Mouse (Mus musculus): ENCODE results near the gene Shb. TPM values are rescaled to one million over a fixed set of nuclear protein-coding genes. Genes with fewer than 3 reads are reported as not detected.

The Shb gene
- polyA plus RNA-seq, 1 experiment from 2014 or later: 10.3 TPM

DNA sequence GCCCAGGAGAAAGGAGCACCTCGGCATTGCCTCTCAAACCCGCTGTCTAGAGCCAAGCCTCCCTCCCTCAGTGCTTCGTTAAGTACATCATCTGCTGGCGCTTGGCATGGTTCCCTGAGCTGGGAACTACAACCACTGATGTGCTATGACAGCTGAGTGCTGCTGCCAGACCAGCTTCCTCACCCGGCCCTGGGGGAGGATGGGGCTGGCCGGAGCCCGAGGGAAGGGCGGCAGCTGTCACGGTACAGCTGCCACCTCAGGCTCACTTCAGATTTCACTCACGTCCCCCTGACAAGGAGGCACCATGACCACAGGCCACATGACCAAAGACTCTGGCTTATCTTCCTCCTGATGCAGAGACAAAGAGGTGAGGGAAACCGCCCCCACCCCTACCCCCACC is 59.1 kb downstream of the Shb start:
- Histone ChIP-seq H3K9me3 (no peaks in the 10 kb centered on the region), H3K9ac (no peak overlapping the region), H3K4me1 (peaks cover 36% of the 10 kb centered on the region), H3K27me3 (replicated peaks) (no peaks in the 10 kb centered on the region), H3K36me3 (no peaks in the 10 kb centered on the region), H3K4me3 (no peak overlapping the region), H3K4me2 (replicated peaks) (no peak overlapping the region), H3K27ac (no peak overlapping the region)
- 36% methylated on average over 11 of the region's 11 CpGs for WGBS
- peak; percentile 85 for ATAC-seq (ENCODE audit: low FRiP score, low read depth)

GRCm38 (mm10) chr4:45472706-45473105 is 59.6 kb downstream of the Shb start:
- H3K9me3 ChIP-seq: no peaks in the 10 kb centered on the region
- no peak overlapping the region for H3K4me3 ChIP-seq
- peak; percentile 56; the same call in 1 of the 2 replicates for ATAC-seq (ENCODE audit: low FRiP score, low read depth)
- no peak overlapping the region for H3K27ac ChIP-seq
- H3K4me2 ChIP-seq (replicated peaks): no peak overlapping the region
- H3K9ac ChIP-seq: no peak overlapping the region
- H3K36me3 ChIP-seq: no peaks in the 10 kb centered on the region
- peaks cover 34% of the 10 kb centered on the region for H3K4me1 ChIP-seq
- no peaks in the 10 kb centered on the region for H3K27me3 ChIP-seq (replicated peaks)
- WGBS: 52% methylated on average over 6 of the region's 6 CpGs

DNA sequence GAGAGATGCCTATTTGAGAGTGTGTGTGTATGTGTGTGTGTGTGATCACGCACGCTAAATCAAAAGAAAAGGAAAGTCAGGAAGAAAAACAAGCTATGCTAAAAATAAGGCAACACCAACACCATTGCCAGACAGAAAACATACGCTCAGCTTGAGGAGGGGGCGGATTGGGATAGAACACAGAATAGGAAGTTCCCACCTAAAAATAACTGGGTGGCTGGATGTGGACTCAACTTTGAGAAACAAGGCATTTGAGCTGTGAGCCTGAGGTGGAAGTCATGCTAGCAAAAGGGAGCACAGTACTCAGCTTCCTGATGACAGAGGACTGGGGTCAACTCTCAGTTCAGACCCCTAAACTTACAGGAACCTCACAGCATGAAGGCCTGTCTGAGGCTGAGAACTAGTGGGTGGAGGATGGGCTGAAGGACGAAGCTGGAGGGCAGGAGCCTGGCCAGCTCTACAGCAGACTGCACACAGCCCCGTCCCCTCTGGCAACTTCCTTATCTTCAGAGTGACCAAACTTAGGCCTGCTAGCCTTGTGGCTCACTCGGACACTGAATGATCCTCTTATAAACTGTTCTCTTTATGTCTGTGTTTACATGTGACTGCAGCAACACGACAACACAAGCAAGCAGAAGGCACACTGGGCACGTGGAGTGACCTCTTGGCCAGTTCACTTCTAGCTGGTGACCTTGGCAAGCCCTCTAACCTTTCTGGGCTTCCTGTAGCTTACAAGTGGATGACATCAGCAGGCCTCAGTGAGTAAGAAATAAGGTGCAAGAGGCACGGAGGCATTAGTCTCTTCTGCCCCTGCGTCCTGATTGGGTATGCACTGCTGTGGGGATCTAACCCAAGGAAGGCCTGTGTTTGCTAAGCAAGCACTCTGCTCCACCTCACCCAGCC is 60.4 kb downstream of the Shb start:
- Histone ChIP-seq H3K4me2 (replicated peaks) (no peak overlapping the region), H3K4me3 (no peak overlapping the region), H3K27ac (no peak overlapping the region), H3K36me3 (no peaks in the 10 kb centered on the region), H3K4me1 (peaks cover 41% of the 10 kb centered on the region), H3K9me3 (no peaks in the 10 kb centered on the region), H3K27me3 (replicated peaks) (no peaks in the 10 kb centered on the region), H3K9ac (no peak overlapping the region)
- ATAC-seq (ENCODE audit: low FRiP score, low read depth): 0 out of 2 replicates have a peak, but pooled peaks have one; percentile 18
- WGBS: 65% methylated on average over 11 of the region's 11 CpGs

- H3K4me1 ChIP-seq: peaks cover 35% of the 10 kb centered on the region
- WGBS: 81% methylated on average over 6 of the region's 6 CpGs
- H3K4me3 ChIP-seq: no peak overlapping the region
- H3K9ac ChIP-seq: no peak overlapping the region
- H3K36me3 ChIP-seq: no peaks in the 10 kb centered on the region
- ATAC-seq (ENCODE audit: low FRiP score, low read depth): no peak
- H3K9me3 ChIP-seq: no peaks in the 10 kb centered on the region
- no peaks in the 10 kb centered on the region for H3K27me3 ChIP-seq (replicated peaks)
- H3K4me2 ChIP-seq (replicated peaks): no peak overlapping the region
- H3K27ac ChIP-seq: no peak overlapping the region
These were observed 63.2 kb downstream of the Shb start for GRCm38 (mm10) chr4:45469057-45469456.

DNA sequence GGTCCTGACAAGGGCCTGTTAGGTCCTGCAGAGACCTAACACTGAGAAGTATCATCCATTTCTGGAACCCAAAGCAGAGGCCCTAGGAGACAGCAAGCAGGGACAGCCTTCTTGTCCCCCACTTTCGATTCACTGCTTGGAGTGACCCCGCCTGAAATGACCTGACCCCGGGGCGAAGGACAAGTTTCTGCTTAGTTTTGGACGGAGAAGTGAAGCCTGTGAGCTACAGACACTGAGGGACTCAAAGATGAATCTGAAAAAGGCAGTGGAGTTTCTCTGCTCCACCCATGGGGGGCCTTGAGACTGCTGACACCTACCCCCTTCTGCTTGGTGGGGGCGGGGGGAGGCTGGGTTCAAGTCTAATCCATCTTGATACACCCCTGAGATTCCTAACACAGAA is 63.8 kb downstream of the Shb start:
- Histone ChIP-seq H3K4me1 (peaks cover 29% of the 10 kb centered on the region), H3K9ac (no peak overlapping the region), H3K27ac (no peak overlapping the region), H3K4me2 (replicated peaks) (no peak overlapping the region), H3K4me3 (no peak overlapping the region), H3K9me3 (no peaks in the 10 kb centered on the region), H3K36me3 (no peaks in the 10 kb centered on the region), H3K27me3 (replicated peaks) (no peaks in the 10 kb centered on the region)
- 81% methylated on average over 6 of the region's 6 CpGs for WGBS
- ATAC-seq (ENCODE audit: low FRiP score, low read depth): no peak

DNA sequence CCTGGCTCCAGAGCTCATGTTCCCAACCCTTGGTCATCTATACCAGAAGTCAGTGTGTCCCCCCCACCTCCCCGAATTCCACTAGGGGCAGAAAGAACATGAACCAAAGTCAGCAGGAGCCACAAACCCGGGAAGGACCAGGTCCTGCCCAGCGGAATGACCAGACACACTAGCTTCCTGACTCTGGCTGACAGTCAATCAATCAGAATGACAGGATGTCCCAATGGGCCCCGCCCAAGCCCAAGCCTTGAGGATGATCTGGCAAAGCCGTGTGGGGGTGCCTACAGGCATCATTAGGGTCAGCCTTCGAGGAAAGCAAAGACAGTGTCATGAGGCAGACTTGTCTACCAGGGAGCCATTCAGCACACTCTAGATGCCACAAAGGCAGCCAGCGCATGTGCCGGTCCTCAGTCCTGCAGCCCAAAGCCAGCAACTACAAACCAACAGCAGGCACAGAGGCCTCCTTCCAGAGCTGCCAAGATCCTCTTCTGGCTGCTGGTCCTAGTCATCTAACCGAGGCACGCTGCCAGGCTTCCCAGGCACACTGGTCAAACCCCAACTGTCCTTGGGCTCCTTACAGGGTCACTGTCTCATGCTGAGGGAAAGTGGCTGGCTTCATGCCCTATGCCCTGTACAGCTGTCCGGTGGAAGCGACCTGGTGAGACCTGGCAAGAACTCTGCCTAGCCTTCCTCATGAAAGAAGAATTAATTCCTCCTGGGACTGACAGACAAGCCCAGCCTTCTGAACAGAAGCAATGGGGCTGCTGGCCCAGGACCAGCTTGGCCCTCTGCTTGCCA is 65.0 kb downstream of the Shb start:
- H3K4me1 ChIP-seq: peaks cover 17% of the 10 kb centered on the region
- H3K4me3 ChIP-seq: no peak overlapping the region
- no peak overlapping the region for H3K27ac ChIP-seq
- H3K36me3 ChIP-seq: no peaks in the 10 kb centered on the region
- no peak overlapping the region for H3K4me2 ChIP-seq (replicated peaks)
- ATAC-seq (ENCODE audit: low FRiP score, low read depth): no peak
- no peak overlapping the region for H3K9ac ChIP-seq
- 73% methylated on average over 12 of the region's 12 CpGs for WGBS
- no peaks in the 10 kb centered on the region for H3K9me3 ChIP-seq
- no peaks in the 10 kb centered on the region for H3K27me3 ChIP-seq (replicated peaks)

- no peaks in the 10 kb centered on the region for H3K36me3 ChIP-seq
- H3K4me3 ChIP-seq: no peak overlapping the region
- ATAC-seq (ENCODE audit: low FRiP score, low read depth): no peak
- H3K9ac ChIP-seq: no peak overlapping the region
- H3K4me1 ChIP-seq: peaks cover 11% of the 10 kb centered on the region
- WGBS: 68% methylated on average over 9 of the region's 9 CpGs
- no peaks in the 10 kb centered on the region for H3K27me3 ChIP-seq (replicated peaks)
- H3K27ac ChIP-seq: no peak overlapping the region
- H3K4me2 ChIP-seq (replicated peaks): no peak overlapping the region
- no peaks in the 10 kb centered on the region for H3K9me3 ChIP-seq
These were observed 67.3 kb downstream of the Shb start for GRCm38 (mm10) chr4:45464941-45465340.

DNA sequence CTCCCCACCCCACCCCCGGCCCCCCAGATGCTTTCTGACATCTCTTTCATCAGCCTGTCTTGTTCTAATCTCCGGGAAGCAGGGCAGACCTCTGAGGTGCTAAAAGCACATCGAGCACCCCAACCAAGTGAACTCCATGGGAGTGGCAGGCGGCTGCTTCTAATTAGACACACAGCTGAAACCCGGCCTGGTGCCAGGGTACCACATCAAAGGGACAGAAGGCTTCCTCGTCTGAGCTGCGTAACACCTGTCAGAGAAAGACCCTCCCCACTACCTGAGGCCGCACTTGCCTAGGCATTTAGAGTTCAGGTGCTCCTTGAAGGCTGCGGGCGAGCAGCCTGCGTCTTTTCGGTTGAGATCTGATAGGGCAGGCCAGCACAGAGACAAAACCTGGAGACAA is 67.7 kb downstream of the Shb start:
- Histone ChIP-seq H3K27me3 (replicated peaks) (no peaks in the 10 kb centered on the region), H3K27ac (no peak overlapping the region), H3K36me3 (no peaks in the 10 kb centered on the region), H3K4me3 (no peak overlapping the region), H3K9ac (no peak overlapping the region), H3K4me2 (replicated peaks) (no peak overlapping the region), H3K9me3 (no peaks in the 10 kb centered on the region), H3K4me1 (peaks cover 11% of the 10 kb centered on the region)
- ATAC-seq (ENCODE audit: low FRiP score, low read depth): no peak
- WGBS: 78% methylated on average over 12 of the region's 12 CpGs

DNA sequence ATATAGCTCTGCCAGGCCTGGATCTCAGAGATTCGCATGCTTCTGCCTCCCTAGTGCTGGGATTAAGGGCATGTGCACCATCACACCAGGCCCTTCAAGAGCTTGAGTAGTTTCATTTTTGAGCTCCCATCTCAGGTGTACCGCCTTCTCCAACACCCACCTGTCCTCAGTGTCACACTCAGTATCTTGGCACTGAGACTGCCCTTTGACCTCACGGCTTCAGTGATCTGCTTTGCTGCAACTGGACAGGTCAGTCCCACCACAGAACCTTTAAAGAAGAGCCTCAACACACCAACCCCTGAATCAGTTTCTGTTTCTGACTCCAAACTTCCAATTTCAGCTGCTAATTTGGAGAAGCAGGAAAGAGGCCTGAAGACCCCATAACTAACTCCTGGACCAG is 68.1 kb downstream of the Shb start:
- no peak overlapping the region for H3K4me2 ChIP-seq (replicated peaks)
- no peaks in the 10 kb centered on the region for H3K9me3 ChIP-seq
- no peak for ATAC-seq (ENCODE audit: low FRiP score, low read depth)
- WGBS: 96% methylated on average over 3 of the region's 3 CpGs
- H3K9ac ChIP-seq: no peak overlapping the region
- H3K4me3 ChIP-seq: no peak overlapping the region
- no peak overlapping the region for H3K27ac ChIP-seq
- H3K27me3 ChIP-seq (replicated peaks): no peaks in the 10 kb centered on the region
- H3K4me1 ChIP-seq: peaks cover 11% of the 10 kb centered on the region
- H3K36me3 ChIP-seq: no peaks in the 10 kb centered on the region

- H3K36me3 ChIP-seq: peaks cover 1% of the 10 kb centered on the region; the same call in 1 of the 2 replicates
- 93% methylated on average over 5 of the region's 5 CpGs for WGBS
These were observed 69.6 kb downstream of the Shb start for GRCm38 (mm10) chr4:45462628-45463027.

DNA sequence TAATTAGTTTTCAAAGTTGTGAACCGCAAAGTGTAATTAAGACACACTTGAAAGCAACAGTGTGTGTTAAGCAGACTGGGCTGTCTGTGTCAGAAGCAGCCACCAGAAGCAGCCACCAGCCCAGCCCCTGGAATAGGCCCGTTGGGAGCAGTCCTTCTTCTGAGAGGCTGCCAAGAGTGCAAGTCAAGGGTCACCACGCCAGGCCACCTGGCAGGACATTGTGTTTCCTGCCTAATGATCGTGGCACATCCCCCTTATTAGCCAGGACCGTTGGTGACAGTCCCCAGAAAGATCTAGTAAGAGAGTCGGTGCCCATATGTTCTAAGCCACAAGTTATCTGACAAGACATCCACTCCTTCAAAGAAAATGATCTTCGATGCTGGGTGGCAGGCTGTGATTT is 70.6 kb downstream of the Shb start:
- no peak overlapping the region for H3K9ac ChIP-seq
- no peak overlapping the region for H3K27ac ChIP-seq
- H3K27me3 ChIP-seq (replicated peaks): no peaks in the 10 kb centered on the region
- H3K4me1 ChIP-seq: 0 out of 2 replicates have a peak, but pooled peaks cover 2% of the 10 kb centered on the region
- no peak overlapping the region for H3K4me3 ChIP-seq
- H3K4me2 ChIP-seq (replicated peaks): no peak overlapping the region
- H3K9me3 ChIP-seq: no peaks in the 10 kb centered on the region
- 39% methylated on average over 7 of the region's 7 CpGs for WGBS
- peaks cover 3% of the 10 kb centered on the region; the same call in 1 of the 2 replicates for H3K36me3 ChIP-seq
- no peak for ATAC-seq (ENCODE audit: low FRiP score, low read depth)

More at GRCm38 (mm10) chr4:45462628-45463027, 69.6 kb downstream of the Shb start:
- Histone ChIP-seq H3K4me3 (no peak overlapping the region), H3K27me3 (replicated peaks) (no peaks in the 10 kb centered on the region), H3K9ac (no peak overlapping the region), H3K4me2 (replicated peaks) (no peak overlapping the region), H3K27ac (no peak overlapping the region), H3K4me1 (peaks cover 11% of the 10 kb centered on the region), H3K9me3 (no peaks in the 10 kb centered on the region)
- ATAC-seq (ENCODE audit: low FRiP score, low read depth): no peak

- H3K4me3 ChIP-seq: no peak overlapping the region
- peaks cover 3% of the 10 kb centered on the region; the same call in 1 of the 2 replicates for H3K36me3 ChIP-seq
- H3K9me3 ChIP-seq: no peaks in the 10 kb centered on the region
- WGBS: 82% methylated on average over 9 of the region's 9 CpGs
- H3K9ac ChIP-seq: no peak overlapping the region
- no peak overlapping the region for H3K27ac ChIP-seq
- H3K4me2 ChIP-seq (replicated peaks): no peak overlapping the region
- H3K4me1 ChIP-seq: no peaks in the 10 kb centered on the region
- ATAC-seq (ENCODE audit: low FRiP score, low read depth): no peak
- no peaks in the 10 kb centered on the region for H3K27me3 ChIP-seq (replicated peaks)
These were observed 72.9 kb downstream of the Shb start for GRCm38 (mm10) chr4:45459375-45459774.
